Mouse (Mus musculus) bone marrow macrophage, adult 2 months (primary cell): ENCODE results near the gene Eri3.

ENCODE experiments used
- CTCF ChIP-seq: IDR thresholded peaks from 2 replicates; pipeline ENCODE4 v1.5.1; 2012; ENCODE audit warnings: low read depth, mild to moderate bottlenecking, low read length, moderate library complexity
- POLR2A ChIP-seq: IDR thresholded peaks from 2 replicates; pipeline ENCODE4 v1.6.1; 2012; ENCODE audit warnings: mild to moderate bottlenecking, low read depth, low read length, borderline replicate concordance

- TF ChIP-seq POLR2A, result no peak
- TF ChIP-seq CTCF, result no peak
Observed at GRCm38 (mm10) chr4:117585995-117586394, 35.8 kb downstream of the Eri3 start.
